Mouse (Mus musculus): ENCODE results near the gene Cuzd1. TPM values are rescaled to one million over a fixed set of nuclear protein-coding genes. Genes with fewer than 3 reads are reported as not detected.

Gene Cuzd1
- total RNA-seq (2021), result not detected

DNA sequence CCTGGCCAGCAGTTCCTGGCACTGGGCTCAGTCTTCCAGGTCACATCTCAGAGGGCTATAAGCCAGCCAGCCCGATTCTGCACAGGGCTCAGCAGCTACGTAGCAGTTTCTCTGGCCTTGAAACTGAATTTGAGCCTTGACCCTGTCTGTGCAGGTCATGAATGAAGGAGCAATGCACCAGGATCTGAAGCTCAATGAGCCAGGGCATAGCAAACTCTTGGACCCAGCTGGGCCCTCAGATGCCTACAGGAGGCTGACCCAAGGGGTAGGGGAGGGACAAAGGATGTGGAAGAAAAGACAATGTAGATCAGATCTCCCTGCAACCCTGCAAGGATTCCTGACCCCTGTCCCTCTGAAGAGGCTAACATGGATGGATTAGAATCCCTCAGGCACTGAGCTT, at the start of gene Cuzd1:
Gene Cuzd1 (minus strand): TSS at position 101 of the 400 bp plus-strand sequence.
- DNase-seq, result no peak

DNA sequence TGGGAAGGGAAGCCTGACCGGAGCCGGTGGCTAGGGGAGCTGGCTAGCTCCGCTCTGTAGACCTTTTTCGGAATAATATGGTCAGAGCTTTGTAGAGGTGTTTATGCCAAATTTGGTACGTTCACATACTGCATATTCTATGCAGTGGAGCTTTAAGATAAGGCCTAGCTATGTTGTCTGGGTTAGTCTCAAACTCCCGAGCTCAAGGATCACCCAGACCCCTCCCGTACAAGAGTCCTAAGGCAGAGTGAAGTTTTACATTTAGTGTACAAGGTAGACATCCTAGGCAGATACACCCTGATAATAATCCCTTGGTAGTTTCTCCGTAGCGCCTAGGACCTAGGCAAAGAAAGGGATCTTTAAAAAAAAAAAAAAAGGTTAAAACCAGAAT, 49.4 kb upstream of the Cuzd1 start:
- DNase-seq, result no peak

DNA sequence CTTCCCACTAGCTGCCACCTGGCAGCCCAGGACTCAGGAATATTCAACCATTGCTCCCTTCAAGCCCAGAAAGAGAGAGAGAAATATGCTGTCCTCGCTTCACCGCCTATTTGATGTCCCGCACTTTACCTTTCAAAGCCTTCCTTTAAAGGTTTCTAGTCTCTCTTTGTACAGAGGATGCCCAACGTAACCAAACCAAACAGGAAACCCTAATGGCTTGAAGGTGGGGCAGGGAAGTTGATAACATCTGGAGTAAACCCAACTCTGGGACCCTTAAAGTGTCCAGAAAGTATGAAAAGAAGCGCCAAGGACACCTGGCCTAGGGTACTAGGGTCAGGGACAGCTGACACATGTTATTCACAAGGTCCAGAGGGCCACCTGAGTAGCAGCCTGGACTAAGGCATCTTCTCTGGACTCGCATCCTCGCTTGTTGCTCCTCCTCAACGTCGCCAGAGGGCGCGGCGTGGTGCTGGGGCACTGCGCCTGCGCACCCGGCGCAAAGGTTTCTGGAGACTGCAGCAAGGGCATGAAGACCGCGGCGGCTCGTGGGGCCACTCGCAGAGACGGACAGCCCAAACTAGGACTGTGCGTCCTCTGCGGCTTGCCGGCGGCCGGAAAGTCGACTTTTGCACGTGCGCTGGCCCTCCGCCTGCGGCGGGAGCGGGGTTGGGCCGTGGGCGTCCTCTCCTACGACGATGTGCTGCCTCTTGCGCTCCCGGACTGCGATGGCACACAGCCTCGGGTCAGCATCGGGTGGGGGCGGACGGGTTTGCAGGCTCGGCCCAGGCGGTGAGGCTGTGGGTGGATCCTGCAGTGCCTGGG, 48.8 kb upstream of the Cuzd1 start, which contains the start of gene Pstk:
Gene Pstk (plus strand): TSS at position 494 of the 822 bp plus-strand sequence.
- peak; percentile 88 to 90 for DNase-seq

DNA sequence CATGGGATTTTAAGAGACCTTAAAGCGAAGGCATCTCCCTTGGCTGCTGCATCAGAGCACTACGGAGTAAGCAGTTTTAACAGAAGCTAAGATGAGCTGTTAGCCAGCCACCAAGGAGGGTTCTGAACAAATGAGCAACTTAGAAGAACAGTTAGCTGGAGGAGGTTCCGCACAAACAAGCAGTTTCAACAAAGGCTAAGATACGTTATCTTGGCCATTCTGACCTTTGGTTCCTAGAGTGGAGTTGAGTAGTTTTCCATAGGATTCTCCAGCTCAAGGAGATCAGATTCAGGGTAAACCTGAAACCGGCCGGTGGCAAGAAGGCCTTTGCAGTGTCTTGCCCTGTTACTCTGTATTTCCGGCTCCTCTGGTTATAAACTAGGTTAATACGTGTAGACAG, 42.0 kb upstream of the Cuzd1 start:
- no peak for DNase-seq

DNA sequence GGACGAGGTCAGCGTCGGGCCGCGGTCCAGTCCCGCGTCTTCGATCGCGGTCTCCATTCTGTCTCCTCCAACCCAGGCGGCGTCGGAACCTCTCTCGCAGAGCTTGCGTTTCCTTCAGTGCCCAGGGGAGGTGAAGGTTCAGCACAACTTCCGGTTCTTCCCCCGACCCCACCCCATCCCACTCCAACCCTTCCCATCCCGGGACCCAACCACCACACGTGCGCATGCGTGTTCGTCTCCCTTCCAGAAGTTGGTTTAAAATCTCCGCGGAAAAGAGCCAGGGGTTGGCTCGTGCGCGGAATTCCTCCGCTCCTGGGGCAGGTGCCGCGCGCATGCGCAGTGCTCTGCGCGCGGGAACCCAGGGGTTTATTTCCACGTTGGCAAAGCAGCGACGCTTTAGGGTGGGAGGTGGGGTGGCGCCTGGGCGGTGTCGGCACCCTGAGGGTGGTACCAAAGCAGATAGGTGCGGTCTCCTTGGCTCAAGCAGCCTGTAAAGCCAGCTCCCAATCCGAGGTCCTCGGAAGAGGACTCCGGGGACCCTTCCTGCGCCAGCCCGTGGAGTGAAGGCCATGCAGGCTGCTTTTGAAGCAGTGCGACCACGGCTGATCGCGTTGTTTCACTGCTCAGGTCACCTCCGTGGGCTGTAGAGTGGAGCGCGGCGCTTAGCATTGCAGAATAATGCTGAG, 40.7 kb upstream of the Cuzd1 start, which contains the start of gene 2310057M21Rik:
Gene 2310057M21Rik (minus strand): TSS at position 145 of the 686 bp plus-strand sequence.
- peak; percentile 91 to 92 for DNase-seq

DNA sequence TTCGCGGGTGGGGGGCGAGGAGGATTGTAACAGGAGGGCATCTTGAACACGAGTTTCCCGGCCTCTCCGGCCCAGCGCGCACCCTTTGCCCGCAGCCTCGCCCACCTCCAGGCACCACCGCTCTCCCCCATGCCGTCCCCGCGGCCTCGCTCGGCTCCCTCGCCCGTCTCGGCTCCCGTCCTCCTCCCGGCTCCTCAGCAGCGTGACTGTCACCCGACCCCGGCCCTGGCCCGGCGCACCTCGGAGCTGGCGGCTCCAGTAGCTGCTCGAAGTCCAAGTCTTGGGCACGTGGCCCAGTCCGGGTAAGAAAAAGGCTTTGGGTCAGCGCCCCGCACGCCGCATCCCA, 40.1 kb upstream of the Cuzd1 start:
- DNase-seq, result no peak

DNA sequence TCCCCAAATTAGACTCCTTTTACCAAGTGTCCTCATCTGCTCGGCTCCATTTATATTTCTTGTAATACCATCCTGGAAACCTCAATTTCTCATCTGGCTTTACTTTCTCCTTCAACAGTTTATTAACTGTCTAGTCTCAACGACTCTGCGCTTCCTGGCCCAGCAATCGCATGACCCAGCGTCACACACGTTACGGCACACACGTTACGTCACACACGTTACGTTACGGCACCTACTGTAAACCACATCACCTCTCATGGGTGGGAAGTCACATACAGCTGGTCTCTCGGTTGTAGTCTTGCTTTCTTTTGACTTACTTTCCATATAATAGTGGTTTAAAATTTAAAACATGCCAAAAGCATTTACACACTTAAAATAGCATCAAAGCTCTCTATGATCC, 34.0 kb upstream of the Cuzd1 start:
- no peak for DNase-seq

DNA sequence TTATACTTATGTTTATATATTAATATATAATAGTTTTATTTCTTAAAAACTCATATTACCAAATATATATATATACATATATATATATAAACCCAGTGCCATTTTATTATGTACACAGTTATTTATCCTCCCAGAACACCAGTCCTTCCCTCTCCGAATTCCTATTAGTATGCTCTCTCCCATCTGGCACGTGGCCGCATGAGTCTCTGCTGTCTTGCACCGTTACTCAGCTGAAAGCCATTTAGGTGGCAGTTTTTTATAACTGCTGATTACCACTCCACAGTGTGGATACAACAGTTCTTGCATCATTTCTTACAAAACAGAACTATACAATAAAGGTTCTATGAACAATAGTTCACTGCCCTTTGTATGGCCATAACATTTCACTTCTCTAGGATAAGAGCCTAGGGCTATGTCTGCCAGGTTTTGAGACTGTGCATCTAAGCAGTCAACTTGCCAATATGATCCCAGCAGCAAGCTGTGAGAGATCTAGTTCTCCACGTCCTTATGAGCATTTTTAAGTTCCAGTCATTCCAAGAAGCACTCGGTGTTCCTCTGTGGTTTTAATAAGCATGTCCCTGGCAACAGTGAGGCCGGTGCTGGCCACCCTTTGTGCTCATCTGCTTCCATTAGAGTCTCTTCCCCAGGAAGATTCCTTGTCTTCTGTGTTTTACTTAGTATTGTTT, 23.9 kb upstream of the Cuzd1 start:
- DNase-seq, result no peak

DNA sequence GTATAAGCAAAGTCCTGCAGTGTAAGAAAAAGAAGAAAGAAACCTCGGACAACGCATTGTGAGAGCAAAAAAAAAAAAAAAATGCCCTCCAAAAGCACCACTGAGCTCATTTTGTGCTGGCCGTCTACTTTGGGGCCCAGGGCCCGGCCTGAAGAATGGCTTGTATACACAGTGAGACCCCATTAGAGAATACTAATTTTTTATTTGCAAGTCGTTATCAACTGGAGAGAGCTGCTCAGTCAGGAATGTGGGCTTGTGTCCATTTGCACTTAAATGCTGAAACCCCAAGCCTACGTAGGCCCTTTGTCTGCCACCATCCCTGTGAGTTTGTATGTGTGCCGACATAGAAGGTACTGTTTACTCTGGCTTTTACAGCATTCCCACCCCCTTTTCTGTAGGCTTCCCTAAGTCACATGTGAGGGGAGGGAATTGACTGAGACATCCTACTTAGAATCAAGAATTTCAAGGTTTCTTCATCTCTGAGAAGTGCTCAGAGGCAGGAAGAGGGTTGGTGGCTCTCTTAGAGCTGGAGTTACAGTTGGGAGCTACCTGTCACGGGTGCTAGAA, 15.5 kb upstream of the Cuzd1 start:
- no peak for DNase-seq

DNA sequence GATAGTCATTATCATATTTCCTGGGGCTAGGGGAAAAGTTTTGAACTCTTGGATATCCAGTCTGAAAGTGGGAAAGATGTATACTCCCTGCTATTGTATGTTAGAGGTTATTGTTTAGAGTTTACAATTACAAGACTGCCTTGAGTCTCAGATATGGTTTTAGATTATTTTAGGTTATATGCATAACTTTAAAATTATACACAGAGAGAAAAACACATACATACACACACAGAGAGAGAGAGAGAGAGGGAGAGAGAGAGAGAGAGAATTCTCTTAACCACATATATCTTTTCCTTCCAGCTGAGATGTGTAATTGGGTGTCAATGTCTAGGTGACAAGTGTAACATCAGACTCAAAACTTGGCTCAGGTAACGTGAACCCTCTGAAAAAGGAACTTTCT, 11.5 kb upstream of the Cuzd1 start, which contains the start of gene Fam24a:
Gene Fam24a (plus strand): TSS at position 301 of the 400 bp plus-strand sequence.
- DNase-seq, result no peak

DNA sequence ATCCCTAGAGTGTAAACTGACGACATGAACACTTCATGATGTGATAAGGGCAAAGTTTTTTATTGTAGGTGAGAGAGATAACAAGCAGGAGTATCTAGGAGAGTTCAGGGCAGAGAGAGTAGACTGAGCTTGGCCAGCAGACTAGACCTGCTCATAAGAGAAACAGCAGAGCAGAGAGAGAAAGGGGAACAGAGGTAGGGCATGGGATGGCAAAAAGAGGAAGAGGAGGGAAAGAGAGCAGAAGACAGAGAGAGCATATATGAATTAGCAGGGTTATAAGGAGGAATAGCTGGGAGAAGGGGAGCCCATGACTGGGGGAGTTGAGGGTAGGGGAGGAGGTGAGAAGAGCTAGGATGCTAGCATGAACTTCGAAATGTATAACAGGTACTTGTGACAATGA, 9.6 kb upstream of the Cuzd1 start:
- no peak for DNase-seq

DNA sequence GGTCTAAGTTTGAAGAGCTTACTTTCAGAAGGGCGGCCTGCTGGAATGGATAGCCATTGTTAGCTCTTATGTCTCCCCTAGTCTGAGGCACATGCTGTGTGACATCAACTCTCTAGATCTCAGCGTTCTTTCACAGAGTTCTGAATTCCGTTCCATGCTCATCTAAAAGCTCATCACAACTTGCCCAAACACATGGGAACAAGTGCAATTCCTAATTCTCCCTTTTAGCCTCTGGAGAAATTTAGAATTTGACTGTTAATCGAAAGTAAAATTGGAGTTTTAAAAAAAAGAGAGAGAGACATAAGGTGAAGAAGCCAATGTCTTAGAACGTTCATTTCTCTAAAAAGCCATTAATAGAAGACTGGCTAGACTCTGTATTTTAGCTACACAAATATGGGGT, 7.3 kb upstream of the Cuzd1 start, which contains the start of gene Fam24b:
Gene Fam24b (minus strand): TSS at position 101 of the 400 bp plus-strand sequence.
- DNase-seq, result no peak

DNA sequence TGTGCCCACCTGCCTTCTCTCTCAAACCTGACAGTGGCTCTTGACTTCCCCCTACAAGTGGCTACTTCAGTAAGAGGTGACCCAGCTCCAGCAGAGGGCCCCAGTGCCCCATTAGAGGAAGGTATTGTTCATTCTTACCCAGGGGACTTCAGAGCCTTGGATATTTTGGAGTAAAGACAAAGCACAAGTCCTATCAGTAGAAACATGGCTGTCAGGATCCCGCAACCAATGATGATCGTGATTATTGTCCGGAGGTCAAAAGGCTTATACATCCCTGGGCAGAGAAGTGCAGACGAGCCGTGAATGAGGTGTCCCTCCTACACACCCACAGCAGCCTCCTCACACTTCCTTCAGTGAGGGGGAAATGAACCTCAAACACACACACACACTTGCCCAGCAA, 5.0 kb upstream of the Cuzd1 start:
- no peak for DNase-seq

DNA sequence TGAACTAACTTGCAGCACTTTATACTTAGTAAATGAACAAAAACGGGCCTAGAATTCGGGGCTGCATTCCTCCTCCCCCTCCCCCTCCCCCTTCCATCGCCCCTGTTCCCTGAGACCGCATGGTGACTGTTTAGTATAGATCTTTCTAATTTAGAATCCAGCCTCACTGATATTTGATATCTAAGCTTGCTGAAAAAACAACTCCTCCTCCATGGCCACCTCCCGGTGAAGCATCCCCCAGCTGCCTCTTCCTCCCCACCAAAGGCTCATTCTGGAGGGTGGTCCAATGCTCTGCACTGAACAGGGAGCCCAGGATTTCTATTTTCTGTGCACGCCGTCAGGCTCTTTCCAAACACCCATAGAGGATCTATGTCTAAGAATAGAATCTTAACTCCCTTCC, 3.8 kb downstream of the Cuzd1 start:
- DNase-seq, result no peak

DNA sequence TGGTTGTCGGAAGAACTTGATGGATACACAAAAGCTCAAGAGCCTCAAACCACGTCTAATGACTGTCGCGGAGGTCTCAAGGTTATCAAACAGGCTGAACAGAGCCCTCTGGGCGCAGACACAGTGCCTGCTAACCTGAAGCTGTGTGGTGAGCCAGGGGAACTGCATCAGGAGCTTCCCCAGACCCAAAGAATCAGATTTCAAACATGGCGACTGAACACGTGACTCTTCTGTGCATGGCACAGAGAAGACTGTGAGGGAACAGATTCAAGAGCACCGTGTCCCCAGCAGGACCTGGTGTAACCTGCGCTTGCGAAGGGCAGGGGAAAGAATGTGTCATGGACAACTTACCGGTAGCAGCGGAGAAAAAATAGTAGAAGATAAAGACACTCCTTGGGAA, 4.5 kb downstream of the Cuzd1 start:
- no peak for DNase-seq

DNA sequence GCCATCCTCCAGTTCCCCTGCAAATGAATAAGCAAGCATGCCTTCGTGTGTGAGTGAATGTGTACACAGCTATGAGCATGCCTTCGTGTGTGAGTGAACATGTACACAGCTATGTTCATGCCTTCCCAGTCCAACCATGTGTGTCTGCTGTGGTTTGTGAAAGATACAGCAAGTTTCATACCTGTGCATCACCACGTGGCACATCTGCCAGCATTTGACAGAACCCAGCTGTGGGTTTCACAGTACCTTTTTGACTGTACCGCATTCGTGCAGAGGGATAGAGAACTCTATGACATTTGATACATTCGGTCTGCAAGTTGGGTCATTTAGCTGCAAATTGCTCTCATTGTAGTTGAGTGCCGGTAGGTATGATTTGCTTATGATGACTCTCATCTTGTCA, 7.6 kb downstream of the Cuzd1 start:
- DNase-seq, result no peak

DNA sequence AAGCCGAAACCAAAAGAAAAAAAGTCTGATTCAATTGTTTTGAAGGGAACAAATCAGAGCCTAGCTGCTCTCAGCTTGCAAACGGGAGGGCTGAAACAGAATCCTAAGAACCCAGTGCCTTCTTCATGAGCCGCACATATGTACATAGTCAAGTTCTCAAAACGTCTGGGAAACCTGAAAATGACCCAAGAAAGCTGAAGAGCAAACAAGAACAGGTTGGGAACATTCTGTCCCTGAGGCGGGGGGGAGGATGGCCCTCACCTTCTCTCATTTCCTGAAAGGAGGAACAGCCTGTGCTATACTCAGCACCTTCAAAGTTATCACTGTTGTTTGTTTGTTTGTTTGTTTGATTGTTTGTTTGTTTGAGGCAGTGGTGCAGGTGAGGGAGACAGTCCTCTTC, 15.4 kb downstream of the Cuzd1 start:
- no peak for DNase-seq

DNA sequence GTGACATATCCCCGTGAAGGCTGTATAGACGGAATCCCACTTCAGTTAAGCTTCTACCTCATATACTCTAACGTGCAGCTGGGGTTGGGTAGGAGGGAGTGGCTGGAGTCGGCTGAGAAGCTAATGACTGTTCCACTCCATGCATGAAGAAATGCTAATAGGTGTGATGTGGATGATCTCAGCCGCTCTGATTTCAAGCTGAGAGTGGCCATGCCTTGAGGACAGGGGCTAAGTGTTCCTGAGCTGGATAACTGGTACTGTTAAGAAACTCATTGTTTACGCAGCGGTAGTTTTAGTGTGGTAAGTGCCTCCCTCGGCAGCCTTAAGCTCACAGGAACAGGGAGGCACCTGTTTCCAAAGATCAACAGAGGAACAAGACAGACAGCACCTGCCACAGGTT, 18.8 kb downstream of the Cuzd1 start:
- no peak for DNase-seq

DNA sequence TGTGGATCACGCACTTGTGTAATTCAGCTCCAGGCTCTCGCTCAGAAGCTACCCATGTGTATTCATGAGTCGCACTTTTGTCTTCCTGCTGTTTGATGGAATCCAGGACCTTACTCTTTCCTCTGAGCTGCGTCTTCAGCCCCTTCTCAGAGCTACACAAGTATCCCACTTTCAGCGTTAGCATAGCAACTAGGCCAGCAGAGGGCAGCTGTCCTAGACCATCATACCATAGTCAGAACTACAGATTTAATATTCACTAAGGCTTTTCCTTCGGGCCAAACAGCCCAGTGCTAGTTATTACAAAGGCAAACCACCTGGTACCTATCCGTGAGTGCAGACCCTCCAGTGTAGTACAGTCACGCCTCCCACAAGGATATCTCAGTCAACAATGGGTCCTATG, 24.9 kb downstream of the Cuzd1 start:
- no peak for DNase-seq

DNA sequence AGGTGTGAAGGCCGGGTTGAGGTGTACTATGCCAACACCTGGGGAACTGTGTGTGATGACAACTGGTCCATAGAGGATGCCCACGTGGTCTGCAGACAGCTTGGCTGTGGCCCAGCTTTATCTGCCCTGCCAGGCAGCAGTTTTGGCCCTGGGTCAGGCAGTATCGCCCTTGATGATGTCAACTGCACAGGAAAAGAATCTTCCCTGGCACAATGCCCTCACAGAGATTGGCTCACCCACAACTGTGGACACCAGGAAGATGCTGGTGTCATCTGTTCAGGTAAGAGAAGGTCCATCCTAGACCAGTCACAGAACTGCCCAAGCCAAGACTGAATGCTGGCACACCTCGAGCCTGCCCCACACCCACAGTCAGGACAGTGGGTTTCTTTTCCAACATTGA, 56.2 kb downstream of the Cuzd1 start:
- no peak for DNase-seq

DNA sequence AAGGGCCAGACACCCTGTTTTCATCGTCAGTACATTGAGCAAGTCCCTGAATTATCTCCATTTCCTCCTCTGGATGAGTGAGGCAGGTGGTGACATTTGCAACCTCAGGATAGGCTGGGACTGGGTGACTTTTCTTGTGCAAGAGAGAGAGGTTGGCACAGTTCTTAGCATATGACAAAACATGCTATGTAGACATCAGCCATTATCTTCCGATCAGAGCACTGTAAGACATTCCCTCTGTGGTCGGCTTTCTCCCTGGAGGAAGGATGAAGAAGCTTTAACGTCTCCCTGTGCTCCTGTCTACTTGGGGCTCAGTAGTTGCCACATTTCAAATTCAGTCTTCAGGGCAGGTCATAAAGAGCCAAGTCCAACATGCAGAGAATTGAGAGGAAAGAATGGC, 57.8 kb downstream of the Cuzd1 start:
- no peak for DNase-seq

DNA sequence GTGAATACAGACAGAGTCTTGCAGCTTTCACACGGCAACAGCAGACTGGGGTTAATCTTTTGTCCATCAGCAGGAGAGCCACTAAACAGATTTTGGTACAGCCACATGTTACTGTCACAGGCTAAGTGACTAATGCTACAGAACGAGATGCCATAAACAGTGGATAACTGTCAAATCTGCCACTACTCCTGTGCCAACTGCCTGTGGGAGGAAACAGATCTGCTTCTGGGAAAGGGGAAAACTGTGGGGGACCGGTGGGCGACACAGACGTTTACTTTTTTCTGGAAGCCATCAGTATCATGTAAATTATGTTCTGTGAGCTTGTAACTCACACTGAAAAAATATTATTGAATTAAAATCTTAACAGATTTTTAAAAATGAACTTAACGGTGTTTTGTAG, 61.1 kb downstream of the Cuzd1 start:
- peak; percentile 69 to 72 for DNase-seq
